Mouse (Mus musculus) megakaryocyte, embryonic 14.5 days (primary cell): ENCODE measurements around the gene Impdh1. TPM values are rescaled to one million over a fixed set of nuclear protein-coding genes. Genes with fewer than 3 reads are reported as not detected.

Experiments
- H3K27me3 ChIP-seq: replicated peaks from 2 replicates; pipeline ENCODE3; 2012; ENCODE audit warnings: inconsistent platforms
- H3K36me3 ChIP-seq: replicated peaks from 2 replicates; pipeline ENCODE3; 2012; ENCODE audit warnings: low read length, inconsistent platforms, mixed read lengths
- H3K4me1 ChIP-seq: 2 replicates; pipeline ENCODE4 v1.6.1; 2012; ENCODE audit warnings: inconsistent platforms
- H3K4me3 ChIP-seq: replicated peaks from 2 replicates; pipeline ENCODE3; 2012; ENCODE audit warnings: moderate library complexity, mild to moderate bottlenecking, inconsistent platforms
- H3K9me3 ChIP-seq: 2 replicates; pipeline ENCODE4 v1.6.1; 2012; ENCODE audit warnings: inconsistent platforms
- FLI1 ChIP-seq: IDR thresholded peaks from 2 replicates; pipeline ENCODE4 v1.6.1; 2012; ENCODE audit warnings: low read length, inconsistent platforms, mixed read lengths
- GATA1 ChIP-seq: IDR thresholded peaks from 3 replicates; pipeline ENCODE4 v1.6.1; 2012; ENCODE audit warnings: mixed read lengths, low read length, inconsistent platforms, borderline replicate concordance
- polyA plus RNA-seq: library from polyadenylated mRNA; stranded (reverse); fragments of >175 nt; gene quantifications from 2 replicates; pipeline ENCODE4 v1.2.3, GENCODE M21; 2012; ENCODE audit warnings: low replicate concordance; ENCODE audit not compliant: insufficient read depth

Impdh1 gene
- polyA plus RNA-seq, 1 experiment, result 281 TPM

DNA sequence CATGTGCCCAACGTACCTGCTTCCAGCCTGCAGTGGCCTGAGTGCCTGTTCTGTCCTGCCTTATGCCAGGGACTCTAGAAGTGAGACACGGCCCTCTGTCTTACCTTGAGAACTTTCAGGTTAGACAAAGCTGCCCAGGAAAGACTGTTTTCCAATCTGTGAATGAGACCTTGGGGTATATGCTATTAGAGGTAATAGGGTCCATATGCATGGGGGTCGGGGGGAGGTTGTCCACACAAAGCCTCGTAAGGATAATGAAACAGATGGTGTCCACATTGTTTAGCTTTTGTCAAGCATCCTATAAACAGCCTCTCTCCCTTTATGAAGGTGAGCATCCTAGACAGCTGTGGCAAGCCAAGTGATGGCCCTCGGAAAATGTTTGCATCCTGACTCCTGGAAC, 21.0 kb downstream of the Impdh1 start:
- Histone ChIP-seq H3K9me3 (no peaks in the 10 kb centered on the region), H3K27me3 (peaks cover 90% of the 10 kb centered on the region), H3K36me3 (peaks cover 6% of the 10 kb centered on the region), H3K4me3 (no peak overlapping the region), H3K4me1 (peaks cover 81% of the 10 kb centered on the region)
- no peak for TF ChIP-seq FLI1
- no peak for TF ChIP-seq GATA1

GRCm38 (mm10) chr6:29193961-29194750, 22.0 kb downstream of the Impdh1 start:
- Histone ChIP-seq H3K9me3 (no peaks in the 10 kb centered on the region), H3K27me3 (peaks cover 87% of the 10 kb centered on the region), H3K36me3 (no peaks in the 10 kb centered on the region), H3K4me3 (peak overlapping the region; percentile 64), H3K4me1 (peaks cover 85% of the 10 kb centered on the region)
- TF ChIP-seq GATA1, result no peak
- TF ChIP-seq FLI1, result no peak

DNA sequence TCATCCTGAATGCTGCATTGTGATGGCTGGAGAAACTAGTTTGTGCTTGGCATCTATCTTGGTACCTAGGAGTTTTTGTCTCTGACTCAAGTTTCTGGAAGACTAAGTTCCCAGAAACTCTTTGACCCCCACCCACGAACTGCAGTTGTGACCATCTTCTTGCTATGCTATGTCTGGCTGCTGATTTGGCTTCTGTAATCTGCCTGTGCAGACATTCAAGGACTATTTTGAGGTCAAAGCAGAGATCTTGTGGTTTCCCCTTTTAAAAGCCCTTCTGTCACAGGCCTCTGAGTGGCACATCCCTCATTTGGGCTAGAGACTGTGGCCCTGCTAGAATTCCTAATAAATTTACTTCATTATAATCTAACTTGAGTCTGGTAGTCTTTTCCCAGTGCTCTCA, 28.2 kb downstream of the Impdh1 start:
- Histone ChIP-seq H3K4me3 (no peak overlapping the region), H3K27me3 (peaks cover 40% of the 10 kb centered on the region), H3K4me1 (peaks cover 50% of the 10 kb centered on the region), H3K36me3 (no peaks in the 10 kb centered on the region), H3K9me3 (no peaks in the 10 kb centered on the region)
- TF ChIP-seq GATA1, result no peak
- TF ChIP-seq FLI1, result no peak

GRCm38 (mm10) chr6:29179843-29180242, 36.3 kb downstream of the Impdh1 start:
- Histone ChIP-seq H3K36me3 (no peaks in the 10 kb centered on the region), H3K4me1 (peaks cover 29% of the 10 kb centered on the region), H3K4me3 (no peak overlapping the region), H3K9me3 (peaks cover 4% of the 10 kb centered on the region), H3K27me3 (peaks cover 80% of the 10 kb centered on the region)
- no peak for TF ChIP-seq GATA1
- no peak for TF ChIP-seq FLI1

DNA sequence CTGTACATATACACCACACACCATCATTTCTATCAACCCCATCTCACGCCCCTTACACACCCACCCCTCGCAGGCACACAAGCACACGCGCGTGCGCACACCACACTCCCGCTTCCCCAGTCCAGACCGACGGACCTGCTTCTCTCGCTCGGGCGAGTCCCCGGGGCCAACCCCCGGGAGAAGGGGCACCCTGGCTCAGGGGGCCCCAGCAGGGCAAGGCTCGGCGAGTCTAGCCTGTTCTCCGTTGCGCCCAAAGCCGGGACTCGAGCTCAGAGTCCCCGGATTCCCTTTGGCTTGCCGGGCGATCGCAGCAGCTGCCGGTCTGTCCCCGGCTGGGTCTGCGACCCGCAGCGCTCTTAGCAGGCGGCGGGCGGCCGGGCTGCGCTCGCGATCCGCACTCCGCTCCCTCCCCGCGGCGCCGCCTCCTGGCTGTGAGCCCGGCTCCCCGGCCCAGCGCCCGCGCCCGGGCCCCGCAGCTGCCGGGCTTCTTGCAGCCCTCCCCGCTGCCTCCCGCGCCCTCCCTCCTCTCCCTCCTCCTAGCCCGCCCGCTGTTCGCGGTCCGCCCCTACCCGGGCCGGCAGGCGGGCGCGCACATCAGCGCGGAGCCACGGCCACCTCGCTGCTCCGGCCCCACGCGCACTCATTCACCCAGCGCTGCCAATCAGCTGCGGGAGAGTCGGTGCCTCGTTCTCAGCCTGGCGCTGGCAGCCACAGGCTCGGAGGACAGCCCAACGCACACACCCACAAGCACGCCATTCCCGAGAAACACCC, 37.1 kb downstream of the Impdh1 start, which contains the start of gene Prrt4:
TSS of gene Prrt4 (minus strand) at position 697 of the 771 bp plus-strand sequence.
- peaks cover 87% of the 10 kb centered on the region for H3K27me3 ChIP-seq

GRCm38 (mm10) chr6:29177901-29178879, 38.0 kb downstream of the Impdh1 start:
- TF ChIP-seq GATA1, result no peak
- TF ChIP-seq FLI1, result no peak
- H3K27me3 ChIP-seq, result peaks cover 95% of the 10 kb centered on the region
- peaks cover 4% of the 10 kb centered on the region for H3K9me3 ChIP-seq
- H3K4me3 ChIP-seq, result peak overlapping the region; percentile 91
- no peaks in the 10 kb centered on the region for H3K36me3 ChIP-seq
- H3K4me1 ChIP-seq, result peaks cover 34% of the 10 kb centered on the region

More for the DNA sequence above, 37.1 kb downstream of the Impdh1 start, which contains the start of gene Prrt4:
- TF ChIP-seq FLI1 (no peak), GATA1 (no peak)
- Histone ChIP-seq H3K36me3 (no peaks in the 10 kb centered on the region), H3K9me3 (peaks cover 4% of the 10 kb centered on the region), H3K4me3 (peak within 1 kb of the TSS; percentile 91), H3K4me1 (peaks cover 29% of the 10 kb centered on the region)

GRCm38 (mm10) chr6:29175113-29175512, 41.1 kb downstream of the Impdh1 start:
- Histone ChIP-seq H3K4me1 (peaks cover 40% of the 10 kb centered on the region), H3K27me3 (peaks cover 100% of the 10 kb centered on the region)

GRCm38 (mm10) chr6:29174368-29174767, 41.8 kb downstream of the Impdh1 start:
- no peaks in the 10 kb centered on the region for H3K9me3 ChIP-seq
- TF ChIP-seq FLI1, result no peak
- TF ChIP-seq GATA1, result no peak
- H3K4me1 ChIP-seq, result peaks cover 40% of the 10 kb centered on the region
- no peak overlapping the region for H3K4me3 ChIP-seq
- H3K27me3 ChIP-seq, result peaks cover 100% of the 10 kb centered on the region
- no peaks in the 10 kb centered on the region for H3K36me3 ChIP-seq

More at GRCm38 (mm10) chr6:29175113-29175512, 41.1 kb downstream of the Impdh1 start:
- Histone ChIP-seq H3K9me3 (no peaks in the 10 kb centered on the region), H3K4me3 (no peak overlapping the region), H3K36me3 (no peaks in the 10 kb centered on the region)
- TF ChIP-seq GATA1 (no peak), FLI1 (no peak)

DNA sequence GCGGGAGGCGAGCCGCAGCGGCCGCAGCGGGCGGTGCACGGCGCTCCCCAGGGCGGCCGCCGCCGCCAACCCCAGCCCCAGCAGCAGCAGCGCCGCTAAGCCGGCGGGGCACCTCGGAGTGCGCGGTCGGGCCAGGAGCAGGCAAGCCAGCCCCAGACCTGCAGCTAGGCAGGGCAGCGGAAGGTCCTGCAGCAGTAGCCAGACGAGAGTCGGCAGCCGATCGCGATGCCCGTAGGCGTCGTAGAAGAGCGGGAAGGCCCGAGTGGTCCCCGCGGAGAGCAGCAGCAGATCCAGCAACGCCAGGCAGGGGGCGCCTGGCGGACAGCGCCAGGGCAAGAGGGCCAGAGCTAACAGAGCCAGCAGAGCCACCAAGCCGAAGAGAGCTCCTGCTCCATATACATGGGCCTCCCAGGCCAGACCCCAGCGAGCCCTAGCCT, 45.2 kb downstream of the Impdh1 start:
- no peaks in the 10 kb centered on the region for H3K36me3 ChIP-seq
- peak overlapping the region; percentile 91 for H3K4me3 ChIP-seq
- TF ChIP-seq FLI1, result no peak
- TF ChIP-seq GATA1, result no peak
- H3K27me3 ChIP-seq, result peaks cover 89% of the 10 kb centered on the region
- peaks cover 35% of the 10 kb centered on the region for H3K4me1 ChIP-seq
- H3K9me3 ChIP-seq, result no peaks in the 10 kb centered on the region
